Mouse (Mus musculus): ENCODE results near the gene Cpne9. TPM values are rescaled to one million over a fixed set of nuclear protein-coding genes. Genes with fewer than 3 reads are reported as not detected.

Cpne9 gene
- polyA plus RNA-seq, 1 experiment from 2014 or later: not detected

- ATAC-seq (ENCODE audit: low FRiP score, low TSS enrichment) (peak; percentile 84), DNase-seq (ENCODE audit: low spot score) (peak; percentile 84)
- peak within 1 kb of the TSS; percentile 84 for H3K4me2 ChIP-seq (replicated peaks; ENCODE audit: low read depth)
- H3K9me3 ChIP-seq (ENCODE audit: control insufficient read depth, low read length): no peaks in the 10 kb centered on the region
- no peaks in the 10 kb centered on the region for H3K27me3 ChIP-seq (ENCODE audit: control insufficient read depth, insufficient read depth, low read length)
- peaks cover 5% of the 10 kb centered on the region; the same call in 1 of the 2 replicates for H3K4me1 ChIP-seq (replicated peaks; ENCODE audit: control insufficient read depth, insufficient read depth)
- H3K4me3 ChIP-seq (ENCODE audit: low read depth, low read length): peak within 1 kb of the TSS; percentile 66
- no peaks in the 10 kb centered on the region for H3K36me3 ChIP-seq (ENCODE audit: control insufficient read depth, insufficient read depth, low read length)
- H3K9ac ChIP-seq (ENCODE audit: low read length): peak within 1 kb of the TSS; percentile 83
- peak within 1 kb of the TSS; percentile 59; the same call in 1 of the 2 replicates for H3K27ac ChIP-seq (replicated peaks)
- TF ChIP-seq EP300 (optimal IDR thresholded peaks at IDR 0.05): no peak
- 0 out of 2 replicates have a peak, but pooled peaks have one; percentile 4 for TF ChIP-seq CTCF (IDR thresholded peaks at IDR 0.05; ENCODE audit: low read depth)
- 9% methylated on average over 32 of the region's 32 CpGs for WGBS
Observed at GRCm38 (mm10) chr6:113343177-113344092, 61.3 kb downstream of the Cpne9 start, which contains the start of gene Camk1. Camk1 (minus strand) TSS chr6:113343984.

GRCm38 (mm10) chr6:113344321-113344720 is 62.2 kb downstream of the Cpne9 start:
- H3K9ac ChIP-seq (ENCODE audit: low read length): peak overlapping the region; percentile 83
- H3K27me3 ChIP-seq (ENCODE audit: control insufficient read depth, insufficient read depth, low read length): no peaks in the 10 kb centered on the region
- WGBS: 7% methylated on average over 2 of the region's 2 CpGs
- peak; percentile 58 for DNase-seq (ENCODE audit: low spot score)
- H3K36me3 ChIP-seq (ENCODE audit: control insufficient read depth, insufficient read depth, low read length): no peaks in the 10 kb centered on the region
- peak; percentile 18; the same call in 1 of the 2 replicates for ATAC-seq (ENCODE audit: low FRiP score, low TSS enrichment)
- peak overlapping the region; percentile 59; the same call in 1 of the 2 replicates for H3K27ac ChIP-seq (replicated peaks)
- no peaks in the 10 kb centered on the region for H3K9me3 ChIP-seq (ENCODE audit: control insufficient read depth, low read length)
- H3K4me2 ChIP-seq (replicated peaks; ENCODE audit: low read depth): peak overlapping the region; percentile 84; the same call in 1 of the 2 replicates
- H3K4me3 ChIP-seq (ENCODE audit: low read depth, low read length): no peak overlapping the region
- no peak for TF ChIP-seq CTCF (IDR thresholded peaks at IDR 0.05; ENCODE audit: low read depth)
- TF ChIP-seq EP300 (optimal IDR thresholded peaks at IDR 0.05): no peak
- H3K4me1 ChIP-seq (replicated peaks; ENCODE audit: control insufficient read depth, insufficient read depth): peaks cover 5% of the 10 kb centered on the region; the same call in 1 of the 2 replicates

GRCm38 (mm10) chr6:113346897-113347296 is 64.8 kb downstream of the Cpne9 start:
- peaks cover 3% of the 10 kb centered on the region; the same call in 1 of the 2 replicates for H3K4me1 ChIP-seq (replicated peaks; ENCODE audit: control insufficient read depth, insufficient read depth)
- WGBS: 58% methylated on average over 4 of the region's 4 CpGs
- no peak for DNase-seq (ENCODE audit: low spot score)

GRCm38 (mm10) chr6:113350538-113350937 is 68.4 kb downstream of the Cpne9 start:
- DNase-seq (ENCODE audit: low spot score): no peak
- Histone ChIP-seq H3K4me2 (replicated peaks; ENCODE audit: low read depth) (no peak overlapping the region), H3K4me3 (ENCODE audit: low read depth, low read length) (no peak overlapping the region), H3K36me3 (ENCODE audit: control insufficient read depth, insufficient read depth, low read length) (no peaks in the 10 kb centered on the region), H3K27me3 (ENCODE audit: control insufficient read depth, insufficient read depth, low read length) (no peaks in the 10 kb centered on the region), H3K9me3 (ENCODE audit: control insufficient read depth, low read length) (no peaks in the 10 kb centered on the region), H3K4me1 (replicated peaks; ENCODE audit: control insufficient read depth, insufficient read depth) (no peaks in the 10 kb centered on the region), H3K27ac (replicated peaks) (no peak overlapping the region), H3K9ac (ENCODE audit: low read length) (no peak overlapping the region)
- ATAC-seq (ENCODE audit: low FRiP score, low TSS enrichment): no peak
- TF ChIP-seq CTCF (IDR thresholded peaks at IDR 0.05; ENCODE audit: low read depth) (no peak), EP300 (optimal IDR thresholded peaks at IDR 0.05) (no peak)

More at GRCm38 (mm10) chr6:113346897-113347296, 64.8 kb downstream of the Cpne9 start:
- H3K9me3 ChIP-seq (ENCODE audit: control insufficient read depth, low read length): no peaks in the 10 kb centered on the region
- no peak overlapping the region for H3K4me2 ChIP-seq (replicated peaks; ENCODE audit: low read depth)
- no peak overlapping the region for H3K4me3 ChIP-seq (ENCODE audit: low read depth, low read length)
- no peaks in the 10 kb centered on the region for H3K27me3 ChIP-seq (ENCODE audit: control insufficient read depth, insufficient read depth, low read length)
- no peak for TF ChIP-seq CTCF (IDR thresholded peaks at IDR 0.05; ENCODE audit: low read depth)
- no peak for TF ChIP-seq EP300 (optimal IDR thresholded peaks at IDR 0.05)
- H3K27ac ChIP-seq (replicated peaks): no peak overlapping the region
- no peaks in the 10 kb centered on the region for H3K36me3 ChIP-seq (ENCODE audit: control insufficient read depth, insufficient read depth, low read length)
- H3K9ac ChIP-seq (ENCODE audit: low read length): no peak overlapping the region
- no peak for ATAC-seq (ENCODE audit: low FRiP score, low TSS enrichment)

- no peak overlapping the region for H3K9ac ChIP-seq (ENCODE audit: low read length)
- WGBS: 73% methylated on average over 1 of the region's 1 CpGs
- H3K27ac ChIP-seq (replicated peaks): no peak overlapping the region
- no peaks in the 10 kb centered on the region for H3K36me3 ChIP-seq (ENCODE audit: control insufficient read depth, insufficient read depth, low read length)
- H3K4me2 ChIP-seq (replicated peaks; ENCODE audit: low read depth): no peak overlapping the region
- no peaks in the 10 kb centered on the region for H3K9me3 ChIP-seq (ENCODE audit: control insufficient read depth, low read length)
- no peak for TF ChIP-seq EP300 (optimal IDR thresholded peaks at IDR 0.05)
- no peak for TF ChIP-seq CTCF (IDR thresholded peaks at IDR 0.05; ENCODE audit: low read depth)
- no peak overlapping the region for H3K4me3 ChIP-seq (ENCODE audit: low read depth, low read length)
- ATAC-seq (ENCODE audit: low FRiP score, low TSS enrichment) (no peak), DNase-seq (ENCODE audit: low spot score) (no peak)
- no peaks in the 10 kb centered on the region for H3K27me3 ChIP-seq (ENCODE audit: control insufficient read depth, insufficient read depth, low read length)
- no peaks in the 10 kb centered on the region for H3K4me1 ChIP-seq (replicated peaks; ENCODE audit: control insufficient read depth, insufficient read depth)
Observed at GRCm38 (mm10) chr6:113351161-113351560, 69.1 kb downstream of the Cpne9 start.

- no peak for DNase-seq (ENCODE audit: low spot score)
- H3K27me3 ChIP-seq (ENCODE audit: control insufficient read depth, insufficient read depth, low read length): no peaks in the 10 kb centered on the region
- H3K4me1 ChIP-seq (replicated peaks; ENCODE audit: control insufficient read depth, insufficient read depth): no peaks in the 10 kb centered on the region
- no peaks in the 10 kb centered on the region for H3K9me3 ChIP-seq (ENCODE audit: control insufficient read depth, low read length)
- H3K4me3 ChIP-seq (ENCODE audit: low read depth, low read length): no peak overlapping the region
- H3K9ac ChIP-seq (ENCODE audit: low read length): no peak overlapping the region
- ATAC-seq (ENCODE audit: low FRiP score, low TSS enrichment): no peak
- 35% methylated on average over 10 of the region's 10 CpGs for WGBS
- no peak overlapping the region for H3K4me2 ChIP-seq (replicated peaks; ENCODE audit: low read depth)
- no peaks in the 10 kb centered on the region for H3K36me3 ChIP-seq (ENCODE audit: control insufficient read depth, insufficient read depth, low read length)
- H3K27ac ChIP-seq (replicated peaks): no peak overlapping the region
- no peak for TF ChIP-seq CTCF (IDR thresholded peaks at IDR 0.05; ENCODE audit: low read depth)
- TF ChIP-seq EP300 (optimal IDR thresholded peaks at IDR 0.05): no peak
Observed at GRCm38 (mm10) chr6:113351653-113352052, 69.5 kb downstream of the Cpne9 start.
